28 mouse cellular contexts compared by ENCODE assay signal in genomic region chr11:95291998-95292397, GRCm38 (mm10). TPM values are rescaled to one million over a fixed set of nuclear protein-coding genes. Genes with fewer than 3 reads are reported as not detected.
A peak's percentile ranks its signal among the peaks of the same experiment; 100 is the strongest.
DNase-seq lines count a peak whose midpoint lies in the region; ATAC-seq and TF ChIP-seq lines count a peak whose summit lies in the region.
"Had no signal": no experiment of that assay in that cellular context is flagged by ENCODE, and none has a peak within 500 bp of the region (broad histone marks: within the 10 kb centered on the region; RNA-seq: fewer than 3 reads in every experiment).

No protein-coding gene starts in this region.

- no peak for ATAC-seq in stomach, postnatal 0 days (ENCODE audit: low FRiP score, low TSS enrichment)
- ATAC-seq: hindbrain, embryonic 16.5 days; intestine, embryonic 16.5 days had no signal

- no peak for TF ChIP-seq CTCF in stomach, postnatal 0 days (IDR thresholded peaks at IDR 0.05; ENCODE audit: low read depth)

- H3K36me3 ChIP-seq in macrophage (ENCODE audit: inconsistent target) = peaks cover 36% of the 10 kb centered on the region
- H3K36me3 ChIP-seq in stomach, postnatal 0 days (ENCODE audit: control insufficient read depth, insufficient read depth, low read length) = peaks cover 18% of the 10 kb centered on the region; the same call in 1 of the 2 replicates

- peak overlapping the region; percentile 76 for H3K27ac ChIP-seq in macrophage
- 0 out of 2 replicates have a peak overlapping the region, but pooled peaks have one; percentile 4 for H3K27ac ChIP-seq in stomach, postnatal 0 days (replicated peaks)
- H3K27ac ChIP-seq: neural tube, embryonic 15.5 days had no signal

- no peak for TF ChIP-seq EP300 in stomach, postnatal 0 days (optimal IDR thresholded peaks at IDR 0.05)

- peaks cover 40% of the 10 kb centered on the region for H3K79me2 ChIP-seq in macrophage (ENCODE audit: inconsistent target)

- H3K4me2 ChIP-seq in stomach, postnatal 0 days (replicated peaks; ENCODE audit: low read depth) = no peak overlapping the region
- H3K4me2 ChIP-seq: liver, embryonic 11.5 days; lung, embryonic 14.5 days; midbrain, embryonic 11.5 days; neural tube, embryonic 15.5 days had no signal

- H3K4me1 ChIP-seq in stomach, postnatal 0 days (replicated peaks; ENCODE audit: control insufficient read depth, insufficient read depth) = no peaks in the 10 kb centered on the region
- H3K4me1 ChIP-seq: neural tube, embryonic 15.5 days had no signal

- DNase-seq in layer of hippocampus, adult 9-11 months = peak; percentile 44
- DNase-seq in layer of hippocampus, adult 9-10 months (ENCODE audit: low spot score) = no peak
- peak; percentile 62 to 71 for DNase-seq in spleen, postnatal 36 days (ENCODE audit: low spot score in 2 of 2)
- DNase-seq in spleen, postnatal 10 days (ENCODE audit: low spot score in 2 of 2) = no peak
- DNase-seq in stomach, postnatal 0 days (ENCODE audit: low spot score) = no peak
- DNase-seq in cerebellum, adult 11-12 months = no peak
- no peak for DNase-seq in cerebellum, adult 9-11 months
- DNase-seq: cerebellum, postnatal 14 days; gastrocnemius, postnatal 10 days; heart, postnatal 36 days; kidney, postnatal 36 days; lung, embryonic 14.5 days; right cerebral cortex, postnatal 14 days; thymus, adult 18-20 months had no signal

- H3K27me3 ChIP-seq in stomach, postnatal 0 days (ENCODE audit: control insufficient read depth, insufficient read depth, low read length) = no peaks in the 10 kb centered on the region
- H3K27me3 ChIP-seq: neural tube, embryonic 15.5 days had no signal

- H3K9me3 ChIP-seq in stomach, postnatal 0 days (ENCODE audit: control insufficient read depth, low read length) = no peaks in the 10 kb centered on the region
- H3K9me3 ChIP-seq: neural tube, embryonic 15.5 days had no signal

- 3% methylated on average over 4 of the region's 4 CpGs for WGBS in macrophage (ENCODE audit: missing documents)
- WGBS in stomach, postnatal 0 days = 78% methylated on average over 4 of the region's 4 CpGs

- no peak overlapping the region for H3K4me3 ChIP-seq in macrophage (ENCODE audit: inconsistent target)
- H3K4me3 ChIP-seq in stomach, postnatal 0 days (ENCODE audit: low read depth, low read length) = no peak overlapping the region
- H3K4me3 ChIP-seq: myocyte; neural tube, embryonic 15.5 days had no signal

- no peak overlapping the region for H3K9ac ChIP-seq in stomach, postnatal 0 days (ENCODE audit: low read length)
- H3K9ac ChIP-seq: lung, embryonic 14.5 days; neural tube, embryonic 15.5 days had no signal

RNA-seq across cellular contexts. Expression of gene Kat7, which starts 18.0 kb away (rescaled TPM):
- total RNA-seq in macrophage (2018; cell fraction: chromatin; rRNA removed) = 10 to 100 TPM; 38.4 to 79.8 (median 62.3) TPM
- total RNA-seq in macrophage (2018; cell fraction: cytosol; rRNA removed) = 10 to 100 TPM; 28.5 to 54.9 (median 46.4) TPM
- 10 to 100 TPM; 33.3 to 79.8 (median 49.9) TPM for total RNA-seq in macrophage (2018; cell fraction: nucleus; rRNA removed)
- polyA plus RNA-seq in macrophage (2018) = 36.7 to 45.2 TPM (median 38.3 TPM) in 3 replicates
- 25.0 and 27.2 TPM in 2 replicates for polyA plus RNA-seq in stomach, postnatal 0 days (2015; fragmentation: Nextera tagmentation; extraction: Ambion mirVana)

RNA-seq across cellular contexts. Expression of gene Tac4, which starts 30.7 kb away (rescaled TPM):
- total RNA-seq in macrophage (2018; cell fraction: chromatin; rRNA removed) = not detected
- not detected for total RNA-seq in macrophage (2018; cell fraction: cytosol; rRNA removed)
- not detected for total RNA-seq in macrophage (2018; cell fraction: nucleus; rRNA removed)
- polyA plus RNA-seq in macrophage (2018) = not detected in 3 replicates
- 0.25 and 0.29 TPM in 2 replicates for polyA plus RNA-seq in stomach, postnatal 0 days (2015; fragmentation: Nextera tagmentation; extraction: Ambion mirVana)
- total RNA-seq: adrenal gland, adult 18-20 months; gastrocnemius, postnatal 10 days; heart, adult 18-20 months; heart, postnatal 36 days; layer of hippocampus, postnatal 10 days; left cerebral cortex, adult 8-10 months had no signal
- polyA plus RNA-seq: heart, embryonic 14.5 days; hindbrain, embryonic 16.5 days; intestine, embryonic 16.5 days; kidney, embryonic 14.5 days; liver, embryonic 11.5 days; lung, embryonic 14.5 days; midbrain, embryonic 11.5 days; stomach, embryonic 14.5 days had no signal

RNA-seq across cellular contexts. Expression of gene Fam117a, which starts 44.8 kb away (rescaled TPM):
- 1 to 10 TPM in 24 of 26 experiments, under 1 TPM in 2; 0.71 to 9.5 (median 3.7) TPM for total RNA-seq in macrophage (2018; cell fraction: chromatin; rRNA removed)
- total RNA-seq in macrophage (2018; cell fraction: cytosol; rRNA removed) = 1 to 10 TPM in 24 of 26 experiments, under 1 TPM in 2; 0.95 to 5.6 (median 3.8) TPM
- total RNA-seq in macrophage (2018; cell fraction: nucleus; rRNA removed) = 1 to 10 TPM in 25 of 26 experiments, under 1 TPM in 1; 0.83 to 9.8 (median 3.8) TPM
- 3.2 to 6.4 TPM (median 3.5 TPM) in 3 replicates for polyA plus RNA-seq in macrophage (2018)
- polyA plus RNA-seq in stomach, postnatal 0 days (2015; fragmentation: Nextera tagmentation; extraction: Ambion mirVana) = 5.7 and 6.7 TPM in 2 replicates

Comparison
In these comparisons a context has a peak if more than half of its experiments do, and no peak if none do; other contexts are left out.
1. DNase-seq: peak in layer of hippocampus, adult 9-11 months (single experiment) and spleen, postnatal 36 days (2 of 2); none in layer of hippocampus, adult 9-10 months (single experiment), spleen, postnatal 10 days (0 of 2), stomach, postnatal 0 days (single experiment), cerebellum, adult 11-12 months (single experiment) and cerebellum, adult 9-11 months (single experiment).